Mouse (Mus musculus): Measurements from ENCODE around the gene Colgalt2. TPM values are rescaled to one million over a fixed set of nuclear protein-coding genes. Genes with fewer than 3 reads are reported as not detected.
"Not testable (repeated sequence)": the region's sequence is repeated elsewhere in the genome, so short reads cannot be mapped to it uniquely, and the experiment has no call there.

Colgalt2 gene
- polyA plus RNA-seq, 1 experiment from 2014 or later = 1.7 TPM

- WGBS = 60% methylated on average over 4 of the region's 4 CpGs
Observed at GRCm38 (mm10) chr1:152434166-152434565, 34.5 kb downstream of the Colgalt2 start.

GRCm38 (mm10) chr1:152437518-152437917 lies 37.9 kb downstream of the Colgalt2 start:
- WGBS = 78% methylated on average over 16 of the region's 17 CpGs
- H3K4me2 ChIP-seq (ENCODE audit: low read length) = not testable (repeated sequence)

More at GRCm38 (mm10) chr1:152434166-152434565, 34.5 kb downstream of the Colgalt2 start:
- no peaks in the 10 kb centered on the region for H3K36me3 ChIP-seq (ENCODE audit: control insufficient read depth, insufficient read depth, low read length)
- H3K4me2 ChIP-seq (ENCODE audit: low read length) = no peak overlapping the region
- no peak for ATAC-seq (replicated peaks; ENCODE audit: low FRiP score, low TSS enrichment, low read depth)
- no peak overlapping the region for H3K4me3 ChIP-seq (ENCODE audit: low read depth, low read length)
- no peaks in the 10 kb centered on the region for H3K9me3 ChIP-seq (ENCODE audit: control insufficient read depth, low read length)
- no peak for DNase-seq (ENCODE audit: low spot score)
- H3K27me3 ChIP-seq (replicated peaks; ENCODE audit: control insufficient read depth, insufficient read depth, low read length) = no peaks in the 10 kb centered on the region
- H3K4me1 ChIP-seq (replicated peaks; ENCODE audit: control insufficient read depth, insufficient read depth, low read length) = no peaks in the 10 kb centered on the region
- no peak overlapping the region for H3K27ac ChIP-seq (ENCODE audit: low read depth)
- H3K9ac ChIP-seq (ENCODE audit: low read length) = no peak overlapping the region

GRCm38 (mm10) chr1:152439408-152439807 lies 39.8 kb downstream of the Colgalt2 start:
- no peaks in the 10 kb centered on the region for H3K9me3 ChIP-seq (ENCODE audit: control insufficient read depth, low read length)
- H3K4me2 ChIP-seq (ENCODE audit: low read length) = no peak overlapping the region
- WGBS = 71% methylated on average over 4 of the region's 4 CpGs
- no peak overlapping the region for H3K4me3 ChIP-seq (ENCODE audit: low read depth, low read length)
- no peaks in the 10 kb centered on the region for H3K27me3 ChIP-seq (replicated peaks; ENCODE audit: control insufficient read depth, insufficient read depth, low read length)
- no peak overlapping the region for H3K27ac ChIP-seq (ENCODE audit: low read depth)
- no peaks in the 10 kb centered on the region for H3K4me1 ChIP-seq (replicated peaks; ENCODE audit: control insufficient read depth, insufficient read depth, low read length)
- no peaks in the 10 kb centered on the region for H3K36me3 ChIP-seq (ENCODE audit: control insufficient read depth, insufficient read depth, low read length)
- H3K9ac ChIP-seq (ENCODE audit: low read length) = no peak overlapping the region
- ATAC-seq (replicated peaks; ENCODE audit: low FRiP score, low TSS enrichment, low read depth) = no peak
- DNase-seq (ENCODE audit: low spot score) = no peak

More at GRCm38 (mm10) chr1:152437518-152437917, 37.9 kb downstream of the Colgalt2 start:
- not testable (repeated sequence) for H3K36me3 ChIP-seq (ENCODE audit: control insufficient read depth, insufficient read depth, low read length); H3K27me3 ChIP-seq (replicated peaks; ENCODE audit: control insufficient read depth, insufficient read depth, low read length); H3K4me1 ChIP-seq (replicated peaks; ENCODE audit: control insufficient read depth, insufficient read depth, low read length); DNase-seq (ENCODE audit: low spot score); H3K9ac ChIP-seq (ENCODE audit: low read length); H3K4me3 ChIP-seq (ENCODE audit: low read depth, low read length); H3K27ac ChIP-seq (ENCODE audit: low read depth); H3K9me3 ChIP-seq (ENCODE audit: control insufficient read depth, low read length); ATAC-seq (replicated peaks; ENCODE audit: low FRiP score, low TSS enrichment, low read depth)

GRCm38 (mm10) chr1:152439874-152440273 lies 40.2 kb downstream of the Colgalt2 start:
- ATAC-seq (replicated peaks; ENCODE audit: low FRiP score, low TSS enrichment, low read depth) (no peak), DNase-seq (ENCODE audit: low spot score) (no peak)
- no peaks in the 10 kb centered on the region for H3K9me3 ChIP-seq (ENCODE audit: control insufficient read depth, low read length)
- WGBS = 66% methylated on average over 10 of the region's 10 CpGs
- no peak overlapping the region for H3K27ac ChIP-seq (ENCODE audit: low read depth)
- H3K4me3 ChIP-seq (ENCODE audit: low read depth, low read length) = no peak overlapping the region
- no peaks in the 10 kb centered on the region for H3K27me3 ChIP-seq (replicated peaks; ENCODE audit: control insufficient read depth, insufficient read depth, low read length)
- H3K9ac ChIP-seq (ENCODE audit: low read length) = no peak overlapping the region
- no peaks in the 10 kb centered on the region for H3K4me1 ChIP-seq (replicated peaks; ENCODE audit: control insufficient read depth, insufficient read depth, low read length)
- H3K4me2 ChIP-seq (ENCODE audit: low read length) = no peak overlapping the region
- no peaks in the 10 kb centered on the region for H3K36me3 ChIP-seq (ENCODE audit: control insufficient read depth, insufficient read depth, low read length)

GRCm38 (mm10) chr1:152444630-152445029 lies 45.0 kb downstream of the Colgalt2 start:
- Histone ChIP-seq H3K36me3 (ENCODE audit: control insufficient read depth, insufficient read depth, low read length) (no peaks in the 10 kb centered on the region), H3K4me3 (ENCODE audit: low read depth, low read length) (no peak overlapping the region), H3K4me1 (replicated peaks; ENCODE audit: control insufficient read depth, insufficient read depth, low read length) (0 out of 2 replicates have a peak, but pooled peaks cover 4% of the 10 kb centered on the region), H3K9ac (ENCODE audit: low read length) (no peak overlapping the region), H3K4me2 (ENCODE audit: low read length) (no peak overlapping the region), H3K27ac (ENCODE audit: low read depth) (no peak overlapping the region), H3K27me3 (replicated peaks; ENCODE audit: control insufficient read depth, insufficient read depth, low read length) (no peaks in the 10 kb centered on the region), H3K9me3 (ENCODE audit: control insufficient read depth, low read length) (no peaks in the 10 kb centered on the region)
- ATAC-seq (replicated peaks; ENCODE audit: low FRiP score, low TSS enrichment, low read depth) (no peak), DNase-seq (ENCODE audit: low spot score) (no peak)
- 88% methylated on average over 7 of the region's 7 CpGs for WGBS

GRCm38 (mm10) chr1:152445925-152446324 lies 46.3 kb downstream of the Colgalt2 start:
- H3K27ac ChIP-seq (ENCODE audit: low read depth) = no peak overlapping the region
- ATAC-seq (replicated peaks; ENCODE audit: low FRiP score, low TSS enrichment, low read depth) (no peak), DNase-seq (ENCODE audit: low spot score) (no peak)
- 47% methylated on average over 6 of the region's 6 CpGs for whole genome bisulfite sequencing
- no peaks in the 10 kb centered on the region for H3K36me3 ChIP-seq (ENCODE audit: control insufficient read depth, insufficient read depth, low read length)
- H3K4me3 ChIP-seq (ENCODE audit: low read depth, low read length) = no peak overlapping the region
- no peak overlapping the region for H3K4me2 ChIP-seq (ENCODE audit: low read length)
- H3K27me3 ChIP-seq (replicated peaks; ENCODE audit: control insufficient read depth, insufficient read depth, low read length) = no peaks in the 10 kb centered on the region
- H3K4me1 ChIP-seq (replicated peaks; ENCODE audit: control insufficient read depth, insufficient read depth, low read length) = 0 out of 2 replicates have a peak, but pooled peaks cover 4% of the 10 kb centered on the region
- no peak overlapping the region for H3K9ac ChIP-seq (ENCODE audit: low read length)
- H3K9me3 ChIP-seq (ENCODE audit: control insufficient read depth, low read length) = no peaks in the 10 kb centered on the region

- 52% methylated on average over 5 of the region's 5 CpGs for WGBS
- no peak for DNase-seq (ENCODE audit: low spot score)
- no peaks in the 10 kb centered on the region for H3K36me3 ChIP-seq (ENCODE audit: control insufficient read depth, insufficient read depth, low read length)
Observed at GRCm38 (mm10) chr1:152454536-152454935, 54.9 kb downstream of the Colgalt2 start.

GRCm38 (mm10) chr1:152455275-152456243 lies 55.9 kb downstream of the Colgalt2 start:
- DNase-seq (ENCODE audit: low spot score) (no peak), ATAC-seq (replicated peaks; ENCODE audit: low FRiP score, low TSS enrichment, low read depth) (no peak)
- no peak overlapping the region for H3K9ac ChIP-seq (ENCODE audit: low read length)
- H3K4me1 ChIP-seq (replicated peaks; ENCODE audit: control insufficient read depth, insufficient read depth, low read length) = no peaks in the 10 kb centered on the region
- no peak overlapping the region for H3K4me2 ChIP-seq (ENCODE audit: low read length)
- H3K9me3 ChIP-seq (ENCODE audit: control insufficient read depth, low read length) = no peaks in the 10 kb centered on the region
- WGBS = 80% methylated on average over 10 of the region's 10 CpGs
- H3K4me3 ChIP-seq (ENCODE audit: low read depth, low read length) = no peak overlapping the region
- H3K27me3 ChIP-seq (replicated peaks; ENCODE audit: control insufficient read depth, insufficient read depth, low read length) = no peaks in the 10 kb centered on the region
- no peaks in the 10 kb centered on the region for H3K36me3 ChIP-seq (ENCODE audit: control insufficient read depth, insufficient read depth, low read length)
- H3K27ac ChIP-seq (ENCODE audit: low read depth) = no peak overlapping the region

More at GRCm38 (mm10) chr1:152454536-152454935, 54.9 kb downstream of the Colgalt2 start:
- Histone ChIP-seq H3K4me1 (replicated peaks; ENCODE audit: control insufficient read depth, insufficient read depth, low read length) (no peaks in the 10 kb centered on the region), H3K27me3 (replicated peaks; ENCODE audit: control insufficient read depth, insufficient read depth, low read length) (no peaks in the 10 kb centered on the region), H3K4me3 (ENCODE audit: low read depth, low read length) (no peak overlapping the region), H3K4me2 (ENCODE audit: low read length) (no peak overlapping the region), H3K9me3 (ENCODE audit: control insufficient read depth, low read length) (no peaks in the 10 kb centered on the region), H3K27ac (ENCODE audit: low read depth) (no peak overlapping the region), H3K9ac (ENCODE audit: low read length) (no peak overlapping the region)
- ATAC-seq (replicated peaks; ENCODE audit: low FRiP score, low TSS enrichment, low read depth) = no peak
